Mouse (Mus musculus) heart, embryonic 13.5 days (tissue): Measurements from ENCODE around the gene Trappc1. TPM values are rescaled to one million over a fixed set of nuclear protein-coding genes. Genes with fewer than 3 reads are reported as not detected.

Experiments used
- ATAC-seq: fragments of 200-750 bp; cut with Nextera tagmentation; 2 replicates; pipeline ENCODE4 v1.8.0; 2017; ENCODE audit warnings: moderate TSS enrichment; ENCODE audit not compliant: insufficient number of reproducible peaks, low FRiP score, low TSS enrichment; ENCODE audit errors: extremely low read depth
- H3K27ac ChIP-seq: fragments of 300-500 bp; sonication (generic); replicated peaks from 2 replicates; pipeline ENCODE4 v1.5.1; 2015; ENCODE audit warnings: moderate library complexity, mild to moderate bottlenecking, inconsistent platforms
- H3K27me3 ChIP-seq: fragments of 300-500 bp; sonication (generic); replicated peaks from 2 replicates; pipeline ENCODE4 v1.6.1; 2015; ENCODE audit warnings: mild to moderate bottlenecking, inconsistent platforms
- H3K36me3 ChIP-seq: fragments of 300-500 bp; sonication (generic); 2 replicates; pipeline ENCODE4 v1.6.1; 2015; ENCODE audit warnings: mild to moderate bottlenecking, inconsistent platforms
- H3K4me1 ChIP-seq: fragments of 300-500 bp; sonication (generic); 2 replicates; pipeline ENCODE4 v1.6.1; 2015; ENCODE audit warnings: inconsistent platforms
- H3K4me2 ChIP-seq: fragments of 300-500 bp; sonication (generic); 2 replicates; pipeline ENCODE4 v1.6.1; 2015; ENCODE audit warnings: inconsistent platforms, mild to moderate bottlenecking, moderate library complexity
- H3K4me3 ChIP-seq: fragments of 300-500 bp; sonication (generic); 2 replicates; pipeline ENCODE4 v1.5.1; 2015; ENCODE audit warnings: moderate library complexity, mild to moderate bottlenecking, inconsistent platforms
- H3K9ac ChIP-seq: fragments of 300-500 bp; sonication (generic); 2 replicates; pipeline ENCODE4 v1.6.1; 2015; ENCODE audit warnings: inconsistent platforms, mild to moderate bottlenecking, moderate library complexity
- H3K9me3 ChIP-seq: fragments of 300-500 bp; sonication (generic); 2 replicates; pipeline ENCODE4 v1.6.1; 2016; ENCODE audit warnings: inconsistent platforms
- WGBS: fragments of 180-500 bp; shearing (Covaris S2); methylation state at CpG from one replicate; pipeline ENCODE4 v1.1.7; 2015; ENCODE audit warnings: mixed read lengths; 5-methylcytosine and 5-hydroxymethylcytosine counted together
- polyA plus RNA-seq: library from polyadenylated mRNA; unstranded; fragments of >200 nt; fragmentation: Nextera tagmentation; extraction: Ambion mirVana; gene quantifications from 2 replicates; pipeline ENCODE4 v1.2.1, GENCODE M21; 2015

Trappc1 gene
- polyA plus RNA-seq: 173 and 201 TPM in 2 replicates

GRCm38 (mm10) chr11:69323667-69324111, at the start of gene Trappc1, which contains the start of gene Cntrob:
Gene Trappc1 (plus strand): TSS chr11:69323980.
Gene Cntrob (minus strand): TSS chr11:69323775.
- Histone ChIP-seq H3K4me2 (peak within 1 kb of the TSS; percentile 94), H3K9ac (peak within 1 kb of the TSS; percentile 95), H3K9me3 (no peaks in the 10 kb centered on the region), H3K4me3 (peak within 1 kb of the TSS; percentile 65), H3K27me3 (peaks cover 23% of the 10 kb centered on the region), H3K27ac (peak within 1 kb of the TSS; percentile 83), H3K36me3 (peaks cover 24% of the 10 kb centered on the region), H3K4me1 (peaks cover 47% of the 10 kb centered on the region)
- ATAC-seq: peak; percentile 91
- WGBS: under 1% methylated on average over 30 of the region's 30 CpGs

- H3K4me3 ChIP-seq: no peak overlapping the region
- H3K4me1 ChIP-seq: peaks cover 6% of the 10 kb centered on the region; the same call in 1 of the 2 replicates
- peaks cover 11% of the 10 kb centered on the region; the same call in 1 of the 2 replicates for H3K27me3 ChIP-seq
- ATAC-seq: no peak
- no peaks in the 10 kb centered on the region for H3K9me3 ChIP-seq
- no peaks in the 10 kb centered on the region for H3K36me3 ChIP-seq
- H3K27ac ChIP-seq: no peak overlapping the region
- H3K4me2 ChIP-seq: no peak overlapping the region
- H3K9ac ChIP-seq: no peak overlapping the region
- 78% methylated on average over 6 of the region's 6 CpGs for WGBS
These were observed 48.1 kb upstream of the Trappc1 start for GRCm38 (mm10) chr11:69275650-69276049.

- WGBS: 24% methylated on average over 2 of the region's 2 CpGs
- H3K9ac ChIP-seq: no peak overlapping the region
These were observed 47.7 kb upstream of the Trappc1 start for GRCm38 (mm10) chr11:69276081-69276480.

DNA sequence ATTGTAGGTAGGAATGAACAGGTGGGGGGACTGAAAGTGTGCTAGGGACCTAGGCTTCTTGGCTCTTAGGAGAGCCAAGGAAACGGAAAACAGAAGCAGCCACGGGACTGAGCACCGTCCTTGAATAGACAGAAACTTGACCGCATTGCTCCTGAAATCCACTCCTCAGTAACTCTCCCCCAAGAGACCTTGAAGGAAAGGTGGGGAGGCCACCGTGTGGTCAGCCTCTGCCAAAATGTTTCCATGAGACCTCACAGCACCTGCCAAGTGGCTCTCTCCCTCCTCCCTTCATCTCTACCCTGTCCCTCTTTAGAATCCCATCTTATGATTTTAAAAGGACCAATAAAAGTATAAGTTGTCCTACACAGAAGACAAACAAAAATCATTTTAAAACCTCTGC, 46.5 kb upstream of the Trappc1 start:
- ATAC-seq: no peak
- H3K27ac ChIP-seq: no peak overlapping the region
- H3K36me3 ChIP-seq: no peaks in the 10 kb centered on the region
- H3K27me3 ChIP-seq: peaks cover 7% of the 10 kb centered on the region; the same call in 1 of the 2 replicates
- H3K9ac ChIP-seq: no peak overlapping the region
- no peak overlapping the region for H3K4me3 ChIP-seq
- 58% methylated on average over 5 of the region's 5 CpGs for WGBS
- H3K9me3 ChIP-seq: no peaks in the 10 kb centered on the region
- no peak overlapping the region for H3K4me2 ChIP-seq
- peaks cover 6% of the 10 kb centered on the region; the same call in 1 of the 2 replicates for H3K4me1 ChIP-seq

More at GRCm38 (mm10) chr11:69276081-69276480, 47.7 kb upstream of the Trappc1 start:
- Histone ChIP-seq H3K9me3 (no peaks in the 10 kb centered on the region), H3K27ac (no peak overlapping the region), H3K4me1 (peaks cover 6% of the 10 kb centered on the region; the same call in 1 of the 2 replicates), H3K4me2 (no peak overlapping the region), H3K27me3 (peaks cover 9% of the 10 kb centered on the region; the same call in 1 of the 2 replicates), H3K4me3 (no peak overlapping the region), H3K36me3 (no peaks in the 10 kb centered on the region)
- no peak for ATAC-seq

- Histone ChIP-seq H3K4me1 (no peaks in the 10 kb centered on the region), H3K27me3 (no peaks in the 10 kb centered on the region; the same call in 1 of the 2 replicates), H3K27ac (no peak overlapping the region), H3K9me3 (no peaks in the 10 kb centered on the region), H3K4me2 (no peak overlapping the region), H3K9ac (no peak overlapping the region), H3K36me3 (no peaks in the 10 kb centered on the region), H3K4me3 (no peak overlapping the region)
- WGBS: 73% methylated on average over 5 of the region's 5 CpGs
- no peak for ATAC-seq
These were observed 32.7 kb upstream of the Trappc1 start for GRCm38 (mm10) chr11:69291111-69291510.

DNA sequence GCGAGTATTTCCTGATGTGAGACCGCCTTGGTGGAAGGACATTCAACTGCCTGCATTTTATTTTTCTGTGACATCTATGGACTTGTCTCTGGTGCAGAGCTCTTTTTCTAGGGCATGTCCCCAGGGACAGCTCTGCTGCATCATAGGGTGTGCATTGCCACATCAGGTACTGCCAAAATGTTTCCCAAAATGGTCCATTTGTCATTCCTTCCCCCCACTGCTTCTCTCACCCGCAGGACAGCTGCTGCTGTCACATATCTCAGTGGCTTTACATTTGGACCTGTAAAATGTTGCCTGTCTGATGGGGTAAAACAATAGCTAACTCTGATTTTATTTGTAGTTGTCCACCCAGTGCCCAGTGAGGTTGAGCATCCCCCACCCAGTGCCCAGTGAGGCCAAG, 28.5 kb upstream of the Trappc1 start:
- Histone ChIP-seq H3K9me3 (no peaks in the 10 kb centered on the region), H3K4me3 (no peak overlapping the region), H3K9ac (no peak overlapping the region), H3K36me3 (peaks cover 28% of the 10 kb centered on the region), H3K4me2 (no peak overlapping the region), H3K27me3 (no peaks in the 10 kb centered on the region), H3K4me1 (no peaks in the 10 kb centered on the region), H3K27ac (no peak overlapping the region)
- WGBS: 81% methylated on average over 3 of the region's 3 CpGs
- ATAC-seq: no peak

- ATAC-seq: no peak
- H3K9me3 ChIP-seq: no peaks in the 10 kb centered on the region
- 60% methylated on average over 2 of the region's 2 CpGs for WGBS
- no peaks in the 10 kb centered on the region for H3K27me3 ChIP-seq
- H3K36me3 ChIP-seq: peaks cover 49% of the 10 kb centered on the region
- H3K4me2 ChIP-seq: no peak overlapping the region
- H3K9ac ChIP-seq: no peak overlapping the region
- no peaks in the 10 kb centered on the region for H3K4me1 ChIP-seq
- no peak overlapping the region for H3K4me3 ChIP-seq
- no peak overlapping the region for H3K27ac ChIP-seq
These were observed 26.0 kb upstream of the Trappc1 start for GRCm38 (mm10) chr11:69297799-69298198.

DNA sequence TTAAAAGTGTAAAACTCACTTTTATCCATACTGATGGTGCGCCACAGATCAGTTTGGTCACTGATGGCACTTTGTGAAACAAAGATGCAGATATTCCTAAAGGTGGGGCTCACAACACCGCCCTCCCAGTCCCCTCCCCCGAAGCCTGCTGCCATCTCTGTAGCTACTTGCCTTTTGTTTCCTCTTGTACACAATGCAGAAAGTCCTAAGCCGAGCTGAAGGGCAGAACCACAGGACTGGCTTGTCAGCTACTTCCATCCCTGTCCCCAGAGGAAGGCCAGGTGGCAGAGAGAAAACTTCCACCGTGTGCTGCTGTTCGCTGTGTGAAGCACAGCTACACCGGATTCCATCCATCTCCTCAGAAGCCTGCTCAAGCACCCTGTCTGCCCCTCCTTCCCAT, 25.5 kb upstream of the Trappc1 start:
- ATAC-seq: no peak

GRCm38 (mm10) chr11:69302817-69303216, 21.0 kb upstream of the Trappc1 start:
- no peak overlapping the region for H3K4me2 ChIP-seq
- peaks cover 93% of the 10 kb centered on the region for H3K36me3 ChIP-seq
- no peak overlapping the region for H3K4me3 ChIP-seq
- no peak overlapping the region for H3K27ac ChIP-seq
- H3K9ac ChIP-seq: no peak overlapping the region
- WGBS: 81% methylated on average over 7 of the region's 7 CpGs
- H3K9me3 ChIP-seq: no peaks in the 10 kb centered on the region
- no peak for ATAC-seq
- H3K4me1 ChIP-seq: no peaks in the 10 kb centered on the region
- H3K27me3 ChIP-seq: no peaks in the 10 kb centered on the region

More for the DNA sequence above, 25.5 kb upstream of the Trappc1 start:
- Histone ChIP-seq H3K4me2 (no peak overlapping the region), H3K4me1 (no peaks in the 10 kb centered on the region), H3K36me3 (peaks cover 53% of the 10 kb centered on the region), H3K9me3 (no peaks in the 10 kb centered on the region), H3K27me3 (no peaks in the 10 kb centered on the region), H3K4me3 (no peak overlapping the region), H3K27ac (no peak overlapping the region), H3K9ac (no peak overlapping the region)
- WGBS: 66% methylated on average over 7 of the region's 7 CpGs

DNA sequence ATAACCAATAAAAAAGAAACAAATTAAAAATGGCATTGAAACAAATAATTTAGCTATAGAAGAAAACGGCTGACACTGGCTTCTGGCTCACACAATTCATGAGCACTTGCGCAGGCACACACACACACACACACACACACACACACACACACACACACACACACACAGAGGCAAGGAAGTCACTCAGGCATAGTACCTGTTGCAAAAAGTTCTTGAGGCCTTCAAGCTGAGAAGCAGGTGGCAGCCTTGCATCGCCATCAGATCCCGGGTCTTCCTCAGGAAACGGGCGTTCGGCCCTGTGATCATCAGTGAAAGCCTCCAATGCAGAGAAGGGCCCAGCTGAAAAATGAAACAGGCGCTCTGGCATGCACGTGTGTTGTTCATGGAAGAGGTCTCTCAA, 18.5 kb upstream of the Trappc1 start:
- Histone ChIP-seq H3K27me3 (no peaks in the 10 kb centered on the region), H3K4me2 (no peak overlapping the region), H3K27ac (no peak overlapping the region), H3K4me1 (no peaks in the 10 kb centered on the region), H3K36me3 (peaks cover 96% of the 10 kb centered on the region), H3K9me3 (no peaks in the 10 kb centered on the region), H3K4me3 (no peak overlapping the region), H3K9ac (no peak overlapping the region)
- 88% methylated on average over 9 of the region's 9 CpGs for whole genome bisulfite sequencing
- no peak for ATAC-seq

DNA sequence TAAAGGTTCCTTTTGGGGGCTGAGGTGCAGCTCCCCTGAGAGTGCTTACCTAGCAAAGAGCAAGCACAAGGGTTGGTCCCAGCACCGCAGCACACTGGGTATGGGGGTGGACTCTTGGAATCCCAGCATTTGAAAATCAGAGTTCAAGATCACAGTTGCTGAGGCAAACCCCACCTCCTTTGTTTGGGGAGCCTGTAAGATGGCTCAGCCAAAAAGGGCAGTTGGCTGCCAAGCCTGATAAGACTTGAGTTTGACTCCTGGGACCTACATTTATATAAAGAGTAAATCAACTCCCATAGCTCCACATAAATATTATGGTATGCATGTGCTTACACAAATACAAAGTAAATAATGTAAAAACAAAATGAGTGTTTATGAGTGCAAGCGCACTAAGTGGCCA, 17.7 kb upstream of the Trappc1 start:
- no peak overlapping the region for H3K9ac ChIP-seq
- no peaks in the 10 kb centered on the region for H3K9me3 ChIP-seq
- H3K4me3 ChIP-seq: no peak overlapping the region
- 91% methylated on average over 2 of the region's 2 CpGs for WGBS
- H3K27me3 ChIP-seq: no peaks in the 10 kb centered on the region
- H3K4me2 ChIP-seq: no peak overlapping the region
- H3K36me3 ChIP-seq: peaks cover 97% of the 10 kb centered on the region
- no peaks in the 10 kb centered on the region for H3K4me1 ChIP-seq
- no peak overlapping the region for H3K27ac ChIP-seq
- no peak for ATAC-seq

DNA sequence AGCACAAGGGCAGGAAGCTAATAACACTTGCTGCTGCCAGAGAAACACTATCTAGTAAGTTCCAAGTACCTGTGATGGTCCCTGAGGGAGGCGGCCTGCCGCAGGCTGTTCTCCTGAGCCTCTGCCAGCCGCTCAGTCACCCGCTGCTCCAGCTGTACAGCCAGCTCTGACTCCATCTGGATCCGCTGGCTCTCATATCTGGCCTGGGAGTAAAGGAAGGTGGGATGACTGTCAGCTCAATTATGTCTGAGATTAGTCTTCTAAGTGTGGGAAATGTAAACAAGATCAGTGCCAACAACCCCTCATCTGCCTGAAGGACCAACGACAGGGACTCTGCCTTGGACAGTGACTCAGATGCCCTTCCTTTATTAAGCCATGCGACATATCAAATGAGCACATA, 12.5 kb upstream of the Trappc1 start:
- Histone ChIP-seq H3K36me3 (peaks cover 91% of the 10 kb centered on the region), H3K9me3 (no peaks in the 10 kb centered on the region), H3K27me3 (no peaks in the 10 kb centered on the region), H3K4me3 (no peak overlapping the region), H3K4me1 (no peaks in the 10 kb centered on the region), H3K9ac (0 out of 2 replicates have a peak overlapping the region, but pooled peaks have one; percentile 10), H3K4me2 (no peak overlapping the region), H3K27ac (no peak overlapping the region)
- ATAC-seq: no peak
- 59% methylated on average over 7 of the region's 7 CpGs for WGBS
